Mouse (Mus musculus) liver, embryonic 12.5 days (tissue): Measurements from ENCODE around the gene Gm45140. TPM values are rescaled to one million over a fixed set of nuclear protein-coding genes. Genes with fewer than 3 reads are reported as not detected.

Experiments used
- ATAC-seq: fragments of 200-750 bp; cut with Nextera tagmentation; 2 replicates; pipeline ENCODE4 v1.8.0; 2017; ENCODE audit warnings: moderate number of reproducible peaks, mild to moderate bottlenecking, moderate library complexity
- H3K27ac ChIP-seq: fragments of 300-500 bp; sonication (generic); 2 replicates; pipeline ENCODE4 v1.5.1; 2016; ENCODE audit warnings: mild to moderate bottlenecking
- H3K27me3 ChIP-seq: fragments of 300-500 bp; sonication (generic); replicated peaks from 2 replicates; pipeline ENCODE4 v1.6.1; 2016; ENCODE audit warnings: mild to moderate bottlenecking, moderate library complexity
- H3K36me3 ChIP-seq: fragments of 300-500 bp; sonication (generic); 2 replicates; pipeline ENCODE4 v1.6.1; 2016; ENCODE audit warnings: mild to moderate bottlenecking, moderate library complexity
- H3K4me1 ChIP-seq: fragments of 300-500 bp; sonication (generic); 2 replicates; pipeline ENCODE4 v1.6.1; 2016
- H3K4me2 ChIP-seq: fragments of 300-500 bp; sonication (generic); 2 replicates; pipeline ENCODE4 v1.6.1; 2016; ENCODE audit warnings: mild to moderate bottlenecking, moderate library complexity
- H3K4me3 ChIP-seq: fragments of 300-500 bp; sonication (generic); 2 replicates; pipeline ENCODE4 v1.5.1; 2016; ENCODE audit warnings: mild to moderate bottlenecking, moderate library complexity
- H3K9ac ChIP-seq: fragments of 300-500 bp; sonication (generic); 2 replicates; pipeline ENCODE4 v1.6.1; 2016; ENCODE audit warnings: mild to moderate bottlenecking, moderate library complexity
- H3K9me3 ChIP-seq: fragments of 300-500 bp; sonication (generic); replicated peaks from 2 replicates; pipeline ENCODE4 v1.6.1; 2016; ENCODE audit warnings: mild to moderate bottlenecking, moderate library complexity
- WGBS: fragments of 180-500 bp; shearing (Covaris S2); methylation state at CpG from one replicate; pipeline ENCODE4 v1.1.7; 2016; ENCODE audit not compliant: insufficient replicate concordance; 5-methylcytosine and 5-hydroxymethylcytosine counted together
- polyA plus RNA-seq: library from polyadenylated mRNA; unstranded; fragments of >200 nt; fragmentation: Nextera tagmentation; extraction: Ambion mirVana; gene quantifications from 2 replicates; pipeline ENCODE4 v1.2.1, GENCODE M21; 2016

Gm45140 gene
- polyA plus RNA-seq, 1 experiment from 2014 or later, result 7.1 TPM

GRCm38 (mm10) chr6:87763376-87764280 is 72.0 kb downstream of the Gm45140 start:
- H3K9me3 ChIP-seq, result no peaks in the 10 kb centered on the region; the same call in 1 of the 2 replicates
- 40% methylated on average over 4 of the region's 4 CpGs for WGBS
- H3K9ac ChIP-seq, result peak overlapping the region; percentile 59
- no peak overlapping the region for H3K4me3 ChIP-seq
- H3K4me1 ChIP-seq, result peaks cover 47% of the 10 kb centered on the region
- H3K36me3 ChIP-seq, result no peaks in the 10 kb centered on the region
- H3K4me2 ChIP-seq, result peak overlapping the region; percentile 50
- no peaks in the 10 kb centered on the region; the same call in 1 of the 2 replicates for H3K27me3 ChIP-seq
- ATAC-seq, result peak; percentile 98
- H3K27ac ChIP-seq, result peak overlapping the region; percentile 89

GRCm38 (mm10) chr6:87762161-87762560 is 73.4 kb downstream of the Gm45140 start:
- peaks cover 47% of the 10 kb centered on the region for H3K4me1 ChIP-seq
- WGBS, result 85% methylated on average over 5 of the region's 5 CpGs
- H3K9ac ChIP-seq, result 0 out of 2 replicates have a peak overlapping the region, but pooled peaks have one; percentile 59
- no peak overlapping the region for H3K4me3 ChIP-seq
- H3K36me3 ChIP-seq, result no peaks in the 10 kb centered on the region
- H3K27ac ChIP-seq, result peak overlapping the region; percentile 89
- H3K9me3 ChIP-seq, result no peaks in the 10 kb centered on the region; the same call in 1 of the 2 replicates
- no peak for ATAC-seq
- H3K27me3 ChIP-seq, result no peaks in the 10 kb centered on the region; the same call in 1 of the 2 replicates
- H3K4me2 ChIP-seq, result no peak overlapping the region

- peak overlapping the region; percentile 56; the same call in 1 of the 2 replicates for H3K27ac ChIP-seq
- no peak overlapping the region; the same call in 1 of the 2 replicates for H3K9ac ChIP-seq
- peaks cover 48% of the 10 kb centered on the region for H3K4me1 ChIP-seq
- no peaks in the 10 kb centered on the region; the same call in 1 of the 2 replicates for H3K27me3 ChIP-seq
- no peaks in the 10 kb centered on the region; the same call in 1 of the 2 replicates for H3K9me3 ChIP-seq
- 0 out of 2 replicates have a peak overlapping the region, but pooled peaks have one; percentile 11 for H3K4me2 ChIP-seq
- H3K4me3 ChIP-seq, result no peak overlapping the region
- H3K36me3 ChIP-seq, result no peaks in the 10 kb centered on the region
- WGBS, result 67% methylated on average over 3 of the region's 3 CpGs
- no peak for ATAC-seq
Observed at GRCm38 (mm10) chr6:87759850-87760249, 75.7 kb downstream of the Gm45140 start.

DNA sequence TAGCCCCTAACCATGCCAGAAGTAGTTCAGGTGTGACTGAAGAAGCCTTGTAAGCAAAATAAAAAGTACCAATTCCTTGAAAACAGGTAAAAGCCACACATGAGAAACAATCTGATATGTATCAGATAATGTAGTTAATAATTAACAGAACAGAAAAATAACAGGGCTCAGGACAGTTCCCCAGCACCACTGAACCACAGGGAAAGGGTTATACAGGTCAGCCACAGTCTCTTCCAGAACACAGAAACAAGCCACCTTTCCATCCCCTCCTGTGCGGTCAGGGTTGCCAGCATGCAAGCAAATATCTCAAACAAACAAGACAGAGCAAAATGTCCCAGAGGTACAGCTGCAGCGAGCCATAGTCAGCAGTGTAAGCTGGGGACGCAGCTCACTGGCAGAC is 76.2 kb downstream of the Gm45140 start:
- H3K4me1 ChIP-seq, result peaks cover 51% of the 10 kb centered on the region
- H3K4me3 ChIP-seq, result no peak overlapping the region
- WGBS, result 60% methylated on average over 3 of the region's 3 CpGs
- 0 out of 2 replicates have a peak overlapping the region, but pooled peaks have one; percentile 11 for H3K4me2 ChIP-seq
- H3K9ac ChIP-seq, result no peak overlapping the region
- H3K36me3 ChIP-seq, result no peaks in the 10 kb centered on the region
- H3K27me3 ChIP-seq, result no peaks in the 10 kb centered on the region; the same call in 1 of the 2 replicates
- H3K9me3 ChIP-seq, result no peaks in the 10 kb centered on the region; the same call in 1 of the 2 replicates
- no peak for ATAC-seq
- H3K27ac ChIP-seq, result 0 out of 2 replicates have a peak overlapping the region, but pooled peaks have one; percentile 56

DNA sequence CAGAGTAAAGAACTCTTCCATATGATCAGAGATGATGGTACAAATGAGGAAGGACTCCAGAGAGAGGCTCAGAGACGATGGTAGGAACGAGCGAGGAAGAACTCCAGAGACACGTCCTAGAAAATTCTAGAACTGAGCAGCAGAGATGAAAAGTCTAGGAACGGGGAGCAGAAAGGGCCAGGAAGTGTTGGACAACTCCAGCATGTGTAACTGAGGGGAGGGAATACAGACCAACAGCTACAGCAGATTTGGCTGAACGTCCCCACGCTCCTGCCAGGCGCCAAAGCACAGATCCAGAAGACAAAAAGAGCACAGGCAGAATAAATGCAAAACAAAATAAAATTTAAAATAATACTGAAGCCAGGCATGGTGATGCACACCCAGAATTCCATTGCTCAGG is 78.7 kb downstream of the Gm45140 start:
- WGBS, result 84% methylated on average over 8 of the region's 8 CpGs
- Histone ChIP-seq H3K4me1 (peaks cover 32% of the 10 kb centered on the region), H3K4me3 (no peak overlapping the region), H3K4me2 (no peak overlapping the region), H3K9me3 (no peaks in the 10 kb centered on the region), H3K9ac (no peak overlapping the region), H3K36me3 (no peaks in the 10 kb centered on the region), H3K27me3 (peaks cover 7% of the 10 kb centered on the region), H3K27ac (no peak overlapping the region)
- ATAC-seq, result no peak

DNA sequence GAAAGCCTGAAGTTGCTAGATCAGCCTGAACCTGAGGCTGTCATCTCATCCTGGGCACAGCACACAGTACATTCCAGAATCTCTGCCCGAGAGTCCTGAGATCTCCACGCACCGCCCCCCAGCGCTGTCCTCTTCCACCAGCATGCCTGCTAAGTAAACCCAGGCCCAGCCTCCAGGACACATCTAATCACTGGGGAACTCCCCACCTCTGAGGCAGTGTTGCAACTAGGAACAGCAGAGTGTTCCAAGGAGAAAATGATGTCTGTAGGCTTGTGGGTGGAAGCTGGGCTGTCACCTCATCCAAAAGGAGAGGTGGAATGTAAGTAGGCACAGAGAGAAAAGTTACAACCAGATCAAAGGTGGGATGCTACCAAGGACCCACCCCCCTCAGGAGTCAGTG is 80.4 kb downstream of the Gm45140 start:
- Histone ChIP-seq H3K9ac (no peak overlapping the region), H3K4me3 (no peak overlapping the region), H3K27me3 (peaks cover 17% of the 10 kb centered on the region), H3K9me3 (no peaks in the 10 kb centered on the region), H3K4me1 (peaks cover 26% of the 10 kb centered on the region), H3K27ac (no peak overlapping the region), H3K36me3 (no peaks in the 10 kb centered on the region), H3K4me2 (no peak overlapping the region)
- WGBS, result 87% methylated on average over 4 of the region's 4 CpGs
- no peak for ATAC-seq

- no peaks in the 10 kb centered on the region for H3K9me3 ChIP-seq
- no peak for ATAC-seq
- peaks cover 48% of the 10 kb centered on the region for H3K4me1 ChIP-seq
- no peak overlapping the region for H3K4me3 ChIP-seq
- no peak overlapping the region for H3K27ac ChIP-seq
- H3K9ac ChIP-seq, result no peak overlapping the region
- 75% methylated on average over 6 of the region's 6 CpGs for whole genome bisulfite sequencing
- H3K4me2 ChIP-seq, result no peak overlapping the region
- no peaks in the 10 kb centered on the region for H3K36me3 ChIP-seq
- peaks cover 19% of the 10 kb centered on the region for H3K27me3 ChIP-seq
Observed at GRCm38 (mm10) chr6:87751574-87751973, 84.0 kb downstream of the Gm45140 start.

DNA sequence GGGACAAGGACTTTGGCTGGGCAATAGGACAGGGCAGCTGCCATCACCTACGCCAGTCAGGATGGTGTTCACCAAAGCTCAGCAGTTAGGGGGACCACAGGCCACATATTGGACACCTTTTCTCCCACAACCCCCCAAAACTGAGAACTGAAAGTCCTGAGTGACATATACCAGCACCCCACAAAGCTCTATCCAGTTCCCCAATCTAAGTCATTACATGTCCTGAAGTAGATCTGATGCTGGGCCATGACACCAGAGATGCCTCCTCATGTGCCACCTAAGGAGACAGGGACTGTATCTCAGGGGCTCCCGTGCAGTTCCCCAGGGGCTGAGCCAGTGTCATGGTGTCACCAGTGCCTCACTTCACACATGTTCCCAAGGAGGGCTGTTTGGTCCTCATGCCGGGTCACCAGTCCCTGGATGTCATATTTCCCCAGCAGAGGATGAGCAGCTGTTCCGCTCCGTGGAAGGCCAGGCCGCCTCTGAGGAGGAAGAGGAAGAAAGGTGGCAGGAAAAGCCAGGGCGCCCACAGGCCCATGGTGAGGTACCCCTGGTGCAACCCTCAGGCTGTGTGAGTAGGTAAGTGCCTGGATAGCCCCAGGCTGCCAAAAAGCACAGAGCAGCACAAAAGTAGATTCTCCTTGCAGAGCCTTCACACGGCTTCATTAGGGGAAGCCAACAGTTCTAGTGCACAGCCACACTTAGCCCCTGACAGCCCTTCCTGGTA is 85.2 kb downstream of the Gm45140 start:
- WGBS, result 58% methylated on average over 8 of the region's 8 CpGs
- Histone ChIP-seq H3K27ac (no peak overlapping the region), H3K4me3 (no peak overlapping the region), H3K9me3 (no peaks in the 10 kb centered on the region), H3K4me1 (peaks cover 59% of the 10 kb centered on the region), H3K27me3 (peaks cover 19% of the 10 kb centered on the region), H3K4me2 (no peak overlapping the region), H3K36me3 (no peaks in the 10 kb centered on the region), H3K9ac (no peak overlapping the region)
- ATAC-seq, result no peak

GRCm38 (mm10) chr6:87748531-87748930 is 87.1 kb downstream of the Gm45140 start:
- 71% methylated on average over 6 of the region's 6 CpGs for WGBS
- no peaks in the 10 kb centered on the region for H3K9me3 ChIP-seq
- H3K4me2 ChIP-seq, result no peak overlapping the region
- H3K27ac ChIP-seq, result peak overlapping the region; percentile 76; the same call in 1 of the 2 replicates
- H3K4me1 ChIP-seq, result peaks cover 62% of the 10 kb centered on the region
- no peaks in the 10 kb centered on the region for H3K36me3 ChIP-seq
- H3K27me3 ChIP-seq, result peaks cover 19% of the 10 kb centered on the region
- H3K9ac ChIP-seq, result no peak overlapping the region
- H3K4me3 ChIP-seq, result no peak overlapping the region
- no peak for ATAC-seq

DNA sequence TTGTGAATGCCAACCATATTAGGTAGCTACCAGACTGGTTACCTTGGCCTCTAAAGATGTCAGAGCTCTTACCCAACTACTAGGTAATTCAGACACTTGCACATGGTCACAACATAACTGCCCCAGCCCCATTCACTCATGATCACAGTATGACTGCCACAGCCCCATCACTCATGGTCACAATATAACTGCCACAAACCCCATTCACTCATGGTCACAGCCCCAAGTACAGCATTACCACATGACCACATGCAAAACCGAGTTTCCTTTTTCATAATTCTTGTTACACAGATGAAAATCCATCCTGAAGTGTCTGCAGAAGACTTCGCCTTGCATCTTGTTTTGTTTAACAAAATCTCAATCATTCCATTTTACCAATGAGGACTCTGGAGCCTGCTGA is 87.5 kb downstream of the Gm45140 start:
- no peak for ATAC-seq
- no peaks in the 10 kb centered on the region for H3K9me3 ChIP-seq
- peak overlapping the region; percentile 76; the same call in 1 of the 2 replicates for H3K27ac ChIP-seq
- H3K36me3 ChIP-seq, result no peaks in the 10 kb centered on the region
- H3K4me1 ChIP-seq, result peaks cover 67% of the 10 kb centered on the region
- no peak overlapping the region for H3K4me2 ChIP-seq
- no peak overlapping the region for H3K4me3 ChIP-seq
- 67% methylated on average over 2 of the region's 2 CpGs for WGBS
- peaks cover 18% of the 10 kb centered on the region for H3K27me3 ChIP-seq
- no peak overlapping the region for H3K9ac ChIP-seq

DNA sequence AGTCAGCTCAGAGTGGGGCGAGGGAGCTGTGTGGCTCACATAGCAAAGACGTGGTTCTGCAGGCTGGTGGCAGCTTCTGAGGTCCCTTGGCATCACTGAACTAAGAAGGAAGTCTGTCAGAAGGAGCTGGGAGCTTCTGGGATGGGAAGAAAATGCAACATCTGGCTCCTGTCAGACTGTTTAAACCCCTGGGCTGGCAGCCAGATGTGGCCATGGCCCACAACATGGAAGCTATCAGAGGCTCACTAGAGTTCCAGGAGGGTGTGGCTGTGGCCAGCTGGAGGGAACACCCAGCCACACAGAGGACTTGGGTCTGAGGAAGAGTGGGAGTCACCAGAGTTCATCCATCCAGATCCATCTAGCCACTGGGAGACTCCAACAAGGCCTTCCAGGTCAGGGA is 88.7 kb downstream of the Gm45140 start:
- H3K4me2 ChIP-seq, result peak overlapping the region; percentile 40
- H3K27me3 ChIP-seq, result peaks cover 12% of the 10 kb centered on the region; the same call in 1 of the 2 replicates
- no peak overlapping the region for H3K4me3 ChIP-seq
- H3K4me1 ChIP-seq, result peaks cover 79% of the 10 kb centered on the region
- ATAC-seq, result peak; percentile 81
- H3K27ac ChIP-seq, result peak overlapping the region; percentile 76
- peak overlapping the region; percentile 42; the same call in 1 of the 2 replicates for H3K9ac ChIP-seq
- WGBS, result 61% methylated on average over 2 of the region's 2 CpGs
- no peaks in the 10 kb centered on the region for H3K9me3 ChIP-seq
- H3K36me3 ChIP-seq, result no peaks in the 10 kb centered on the region
